ENCODE assay signal across 18 mouse cellular contexts in genomic region chr8:102601327-102601726, GRCm38 (mm10).
"Had no signal": no experiment of that assay in that cellular context is flagged by ENCODE, and none has a peak within 500 bp of the region (broad histone marks: within the 10 kb centered on the region; RNA-seq: fewer than 3 reads in every experiment).

No protein-coding gene starts in this region.

- H3K27ac ChIP-seq: layer of hippocampus, adult 2 months; liver, embryonic 13.5 days; macrophage; midbrain, embryonic 12.5 days; midbrain, embryonic 15.5 days; neural tube, embryonic 12.5 days; neural tube, embryonic 15.5 days; stomach, embryonic 15.5 days had no signal

- H3K4me3 ChIP-seq: layer of hippocampus, adult 2 months; liver, embryonic 13.5 days; midbrain, embryonic 12.5 days; midbrain, embryonic 15.5 days; neural tube, embryonic 12.5 days; neural tube, embryonic 15.5 days; stomach, embryonic 15.5 days had no signal

- H3K9ac ChIP-seq: liver, embryonic 13.5 days; midbrain, embryonic 12.5 days; midbrain, embryonic 15.5 days; neural tube, embryonic 12.5 days; neural tube, embryonic 15.5 days; stomach, embryonic 15.5 days had no signal

- H3K36me3 ChIP-seq: liver, embryonic 13.5 days; midbrain, embryonic 12.5 days; midbrain, embryonic 15.5 days; neural tube, embryonic 12.5 days; neural tube, embryonic 15.5 days; stomach, embryonic 15.5 days had no signal

- H3K4me2 ChIP-seq: liver, embryonic 13.5 days; midbrain, embryonic 12.5 days; midbrain, embryonic 15.5 days; neural tube, embryonic 12.5 days; neural tube, embryonic 15.5 days; stomach, embryonic 15.5 days had no signal

- ATAC-seq: midbrain, embryonic 15.5 days had no signal

- H3K27me3 ChIP-seq: liver, embryonic 13.5 days; midbrain, embryonic 12.5 days; midbrain, embryonic 15.5 days; neural tube, embryonic 12.5 days; neural tube, embryonic 15.5 days; stomach, embryonic 15.5 days had no signal

- H3K9me3 ChIP-seq: liver, embryonic 13.5 days; midbrain, embryonic 12.5 days; midbrain, embryonic 15.5 days; neural tube, embryonic 12.5 days; neural tube, embryonic 15.5 days; stomach, embryonic 15.5 days had no signal

- H3K4me1 ChIP-seq: liver, embryonic 13.5 days; midbrain, embryonic 12.5 days; midbrain, embryonic 15.5 days; neural tube, embryonic 12.5 days; neural tube, embryonic 15.5 days; stomach, embryonic 15.5 days had no signal

- DNase-seq: kidney, adult 8-10 months; kidney, postnatal 25 days; layer of hippocampus, adult 9-11 months; liver, embryonic 13.5 days; lung, adult 2 months; right cerebral cortex, adult 18-20 months; right cerebral cortex, postnatal 25 days; spleen, adult 18-20 months; thymus, adult 18-20 months; thymus, postnatal 14 days; thymus, postnatal 4 days had no signal
